Mouse (Mus musculus): ENCODE data around the gene Mturn.
A peak's percentile ranks its signal among the peaks of the same experiment; 100 is the strongest.

Mturn gene

DNA sequence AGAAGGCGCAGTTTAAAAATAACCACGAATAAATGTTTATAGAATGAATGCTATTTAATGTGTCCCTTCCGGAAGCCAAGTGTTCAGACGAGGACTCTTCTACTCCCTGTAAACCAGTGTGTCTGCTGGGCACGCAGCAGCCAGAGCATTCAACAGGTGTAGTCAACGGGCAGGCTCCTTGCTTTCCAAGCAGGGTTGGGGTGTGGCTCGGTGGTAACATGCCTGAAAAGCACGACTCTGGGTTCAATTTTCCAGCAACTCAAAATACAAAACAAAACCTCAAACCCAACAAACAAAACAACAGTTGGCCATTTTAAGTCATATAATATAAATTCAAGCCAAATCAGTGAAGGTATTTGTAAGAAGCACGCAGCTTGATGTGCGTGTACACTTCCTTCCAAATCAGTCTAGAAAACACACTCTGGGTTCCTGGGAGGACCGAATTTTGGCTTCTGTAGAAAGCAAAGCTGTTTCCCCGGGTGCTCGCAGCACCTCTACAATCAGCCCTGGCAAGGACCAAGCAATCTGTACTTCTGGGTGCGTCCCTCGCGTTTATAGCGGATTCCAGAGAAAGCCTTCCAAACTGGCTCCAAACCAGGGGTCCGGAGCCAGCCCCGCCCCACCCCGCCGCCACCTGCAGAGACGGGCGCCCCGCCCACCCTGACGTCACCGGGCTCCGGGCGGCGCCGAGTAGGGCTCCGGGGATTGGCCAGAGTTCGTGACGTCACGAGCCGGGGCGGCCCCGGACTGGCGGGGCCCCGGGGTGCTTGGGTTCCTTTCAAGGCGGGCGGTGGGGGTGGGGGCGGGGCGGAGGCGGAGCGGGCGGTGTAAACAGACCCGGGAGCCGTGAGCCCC is at the start of gene Mturn:
Gene Mturn, plus strand, starts transcription at position 734 of the 855 bp plus-strand sequence.
- peak; percentile 100 for DNase-seq

DNA sequence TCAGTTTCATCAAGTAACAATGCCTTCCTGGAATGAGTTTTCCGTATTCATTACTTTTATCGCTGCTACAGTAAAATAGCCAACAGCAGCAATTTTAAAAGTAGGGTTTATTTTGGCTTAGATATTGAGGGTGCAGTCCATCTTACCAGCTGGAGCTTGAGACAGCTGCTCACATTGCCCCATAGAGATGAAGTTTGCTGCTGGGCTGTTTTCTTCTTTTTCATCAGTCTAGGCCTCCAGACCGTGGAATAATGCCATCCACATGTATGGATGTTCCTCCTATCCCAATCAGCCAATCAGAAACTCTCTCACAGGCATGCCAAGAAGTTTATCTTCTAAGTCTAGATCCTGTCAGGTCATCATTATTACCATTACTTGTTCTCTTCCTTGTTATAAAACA is 41.5 kb upstream of the Mturn start:
- no peak for DNase-seq

DNA sequence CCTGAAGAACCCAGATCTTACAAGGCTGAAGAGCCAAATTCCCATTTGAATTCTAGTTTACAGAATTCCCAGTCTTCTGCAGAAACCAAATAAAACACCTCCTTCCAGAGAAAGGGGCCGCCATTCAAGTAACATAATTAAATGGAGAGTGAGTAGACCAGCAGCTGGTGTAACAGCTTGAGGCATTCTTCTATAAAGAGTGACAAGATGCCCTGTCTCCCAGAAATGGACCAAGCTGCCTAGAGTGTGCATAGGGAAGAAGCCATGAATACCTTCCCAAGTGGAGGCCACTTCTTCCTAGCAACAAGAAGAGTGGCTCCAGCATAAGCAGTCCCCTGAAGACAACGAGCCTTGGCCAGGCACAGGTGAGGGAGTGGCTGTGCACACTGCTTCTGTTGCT is 39.5 kb upstream of the Mturn start:
- no peak for DNase-seq

DNA sequence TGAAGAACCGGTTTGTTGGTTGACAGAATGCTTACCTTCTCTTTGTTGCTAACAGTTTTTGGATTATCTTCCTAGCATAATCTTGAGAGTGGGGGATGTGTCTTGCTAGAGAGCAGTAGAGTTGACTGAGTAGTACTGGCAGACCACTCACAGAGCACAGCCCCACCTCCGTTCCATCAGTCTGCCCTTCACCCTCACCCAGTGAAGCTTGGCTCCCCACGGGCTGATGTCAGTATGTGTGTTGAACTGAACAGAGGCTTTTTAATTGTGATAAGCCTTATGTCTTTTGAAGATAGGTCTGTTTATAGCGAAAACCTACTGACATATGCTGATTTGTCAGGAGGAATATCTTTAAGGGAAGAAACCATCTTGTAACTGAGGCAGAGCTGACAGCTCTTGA is 38.2 kb upstream of the Mturn start:
- no peak for DNase-seq

DNA sequence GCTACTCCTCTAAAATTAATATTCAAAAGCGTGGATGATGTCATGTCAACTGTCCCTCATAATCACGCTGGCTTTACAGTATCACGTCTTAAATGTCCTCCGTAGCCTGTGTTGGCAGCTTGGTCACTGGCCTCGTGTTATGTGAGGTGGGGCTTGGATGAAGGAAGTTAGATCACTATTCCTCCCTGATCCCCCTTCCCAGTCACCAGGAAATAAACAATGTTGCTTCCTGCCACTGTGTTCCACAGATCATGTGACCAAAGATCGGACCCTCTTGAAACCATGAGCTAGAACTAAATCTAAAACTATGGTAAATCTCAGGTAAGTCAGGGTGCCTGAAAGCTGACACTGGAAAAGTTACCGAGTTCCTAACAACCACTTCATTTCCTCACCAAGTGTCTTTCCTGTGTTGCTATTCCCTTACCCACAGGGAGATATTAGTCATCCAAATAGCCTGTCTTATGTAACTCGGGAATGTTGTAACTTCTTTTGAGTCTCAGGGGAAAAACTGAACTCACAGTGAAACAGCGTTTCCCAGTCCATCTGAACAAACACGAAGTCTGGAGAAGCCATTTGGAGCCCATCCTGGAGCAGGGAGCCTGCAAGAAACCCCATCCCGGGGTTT is 25.8 kb upstream of the Mturn start:
- no peak for DNase-seq

DNA sequence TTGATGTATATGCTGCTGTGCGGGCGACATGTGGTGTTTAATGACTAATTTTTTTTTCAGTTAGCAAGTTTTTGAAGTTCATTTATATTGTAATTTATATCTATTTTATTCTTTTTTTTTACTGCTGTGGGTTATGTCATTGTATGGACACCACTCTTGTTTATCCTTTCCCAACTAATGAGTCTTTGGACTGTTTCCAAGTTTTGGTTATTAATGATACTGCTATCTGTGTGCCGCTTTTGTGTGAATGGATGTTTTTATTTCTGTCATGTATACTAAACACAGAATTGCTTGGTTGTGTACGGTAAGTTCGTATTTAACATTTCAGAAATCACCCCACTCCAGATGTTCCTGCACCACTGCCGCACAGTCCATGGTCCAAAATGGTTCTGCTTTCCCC is 23.6 kb upstream of the Mturn start:
- no peak for DNase-seq

DNA sequence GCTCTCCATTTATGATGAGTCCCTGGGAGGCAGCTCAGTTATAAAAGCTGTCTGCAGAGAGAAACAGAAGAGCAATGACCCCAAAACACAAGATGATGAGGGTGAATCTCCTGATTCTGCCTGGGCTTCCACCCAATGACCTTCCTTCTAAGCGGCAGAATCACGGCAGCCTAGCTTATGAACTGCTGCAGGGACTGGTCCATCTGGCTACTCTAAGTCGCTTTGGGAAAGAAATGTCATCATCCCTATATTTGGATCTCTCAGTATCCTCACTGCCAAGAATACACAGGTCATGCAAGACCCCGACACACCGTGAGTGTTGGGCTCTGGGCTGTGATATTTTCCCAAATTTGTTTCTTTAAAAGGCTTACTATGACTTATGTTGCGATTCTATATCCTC is 11.6 kb upstream of the Mturn start:
- DNase-seq = no peak

DNA sequence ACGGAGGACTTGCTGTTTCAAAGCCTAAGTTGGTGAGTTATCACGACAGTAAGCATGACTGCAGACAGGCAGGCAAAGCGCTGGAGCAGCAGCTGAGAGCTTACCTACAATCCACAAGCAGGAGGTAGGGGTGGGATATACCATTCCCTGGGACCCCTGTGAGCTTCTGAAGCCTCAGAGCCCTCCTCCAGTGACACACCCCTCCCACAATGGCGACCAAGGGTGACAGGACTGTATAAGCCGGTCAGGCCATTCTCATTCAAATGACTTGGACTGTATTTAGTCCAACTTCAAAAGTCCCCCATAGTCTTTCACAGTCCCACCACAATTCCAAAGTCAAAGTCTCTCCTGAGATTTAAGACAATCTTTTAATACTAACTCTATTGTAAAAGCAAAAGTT is 8.5 kb upstream of the Mturn start:
- DNase-seq = no peak

DNA sequence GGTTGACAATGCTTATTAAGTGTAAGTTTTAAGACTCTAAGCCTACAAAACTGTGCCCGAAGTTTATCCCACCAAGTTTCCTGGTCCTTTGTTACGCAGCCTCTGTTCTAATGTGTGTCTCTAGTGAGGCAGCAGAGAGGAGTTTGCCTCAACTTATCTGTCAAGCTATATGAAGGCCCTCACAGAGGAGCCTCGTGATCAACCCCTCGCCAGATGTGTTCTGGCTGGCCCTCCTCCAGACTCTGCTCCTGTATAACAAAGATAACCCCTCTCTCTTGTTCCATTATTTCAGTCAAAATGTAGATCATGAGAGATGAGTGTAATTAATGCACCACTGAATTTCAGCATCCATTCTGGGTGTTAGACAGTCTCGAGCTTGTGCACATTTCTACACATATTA is 1.7 kb upstream of the Mturn start:
- no peak for DNase-seq

DNA sequence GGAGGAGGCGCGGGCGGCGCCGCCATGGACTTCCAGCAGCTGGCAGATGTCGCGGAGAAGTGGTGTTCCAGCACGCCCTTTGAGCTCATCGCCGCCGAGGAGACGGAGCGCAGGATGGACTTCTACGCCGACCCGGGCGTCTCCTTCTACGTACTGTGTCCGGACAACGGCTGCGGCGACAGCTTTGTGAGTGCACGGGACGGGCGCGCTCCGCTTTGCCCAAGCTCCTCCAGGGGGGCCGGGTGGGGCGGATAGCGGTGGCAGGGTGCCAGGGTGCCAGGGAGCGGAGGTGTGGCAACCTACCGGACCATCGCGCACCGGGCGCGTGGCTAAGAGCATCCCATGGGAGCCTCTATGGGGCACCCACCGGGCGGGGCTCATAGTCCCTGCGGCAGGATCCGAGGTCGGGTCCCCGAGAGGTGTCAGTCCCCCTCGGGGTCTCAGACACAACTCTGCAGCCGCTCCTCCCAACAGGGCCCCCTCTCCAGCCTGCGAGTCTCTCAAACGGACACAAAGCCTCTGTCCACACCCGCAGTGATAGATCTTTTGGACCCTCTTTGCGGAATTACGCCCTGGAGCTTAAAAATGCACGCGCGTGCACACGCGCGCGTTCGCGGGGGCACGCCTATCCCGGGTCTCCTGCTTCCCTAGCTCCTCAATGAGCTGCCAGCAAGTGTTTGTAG is 463 bp downstream of the Mturn start:
- no peak for DNase-seq

DNA sequence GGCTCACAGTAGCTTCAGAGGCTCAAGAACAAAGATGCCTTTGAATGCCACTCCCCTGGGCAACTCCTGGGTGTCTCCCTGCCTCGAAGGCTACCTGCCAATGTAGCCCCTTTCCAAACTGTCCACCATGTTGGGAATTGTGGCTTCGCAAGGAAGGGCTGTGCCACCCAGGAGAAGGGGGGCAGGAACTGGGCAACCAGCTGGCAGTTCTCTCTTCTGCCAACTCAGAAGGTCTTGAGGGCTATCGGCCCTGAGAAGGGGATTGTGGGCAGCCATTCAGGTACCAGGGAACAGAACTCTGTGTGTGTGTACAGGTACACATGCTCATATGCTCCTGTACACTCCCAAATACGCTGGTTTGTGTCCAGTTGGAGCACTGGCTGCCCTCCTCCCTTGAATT is 2.7 kb downstream of the Mturn start:
- DNase-seq = no peak

DNA sequence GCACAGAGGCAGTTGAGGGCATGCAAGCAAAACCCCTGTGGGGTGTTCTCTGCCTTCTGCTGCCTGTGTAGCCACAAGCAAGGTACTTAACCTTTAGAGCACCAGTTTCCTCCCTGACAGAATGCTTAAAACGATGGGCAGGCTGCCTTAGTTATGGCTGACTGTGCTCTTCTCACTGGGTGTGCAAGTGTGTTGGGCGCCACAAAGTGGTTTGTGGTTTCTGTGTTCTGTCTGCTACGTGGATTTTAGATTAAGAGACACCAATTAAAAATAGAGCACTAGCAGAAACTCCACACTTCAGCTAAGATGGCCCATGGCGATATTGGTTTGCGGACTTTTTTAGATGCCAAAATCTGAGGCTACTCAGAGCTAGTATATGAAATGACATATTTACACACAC is 3.7 kb downstream of the Mturn start:
- no peak for DNase-seq

DNA sequence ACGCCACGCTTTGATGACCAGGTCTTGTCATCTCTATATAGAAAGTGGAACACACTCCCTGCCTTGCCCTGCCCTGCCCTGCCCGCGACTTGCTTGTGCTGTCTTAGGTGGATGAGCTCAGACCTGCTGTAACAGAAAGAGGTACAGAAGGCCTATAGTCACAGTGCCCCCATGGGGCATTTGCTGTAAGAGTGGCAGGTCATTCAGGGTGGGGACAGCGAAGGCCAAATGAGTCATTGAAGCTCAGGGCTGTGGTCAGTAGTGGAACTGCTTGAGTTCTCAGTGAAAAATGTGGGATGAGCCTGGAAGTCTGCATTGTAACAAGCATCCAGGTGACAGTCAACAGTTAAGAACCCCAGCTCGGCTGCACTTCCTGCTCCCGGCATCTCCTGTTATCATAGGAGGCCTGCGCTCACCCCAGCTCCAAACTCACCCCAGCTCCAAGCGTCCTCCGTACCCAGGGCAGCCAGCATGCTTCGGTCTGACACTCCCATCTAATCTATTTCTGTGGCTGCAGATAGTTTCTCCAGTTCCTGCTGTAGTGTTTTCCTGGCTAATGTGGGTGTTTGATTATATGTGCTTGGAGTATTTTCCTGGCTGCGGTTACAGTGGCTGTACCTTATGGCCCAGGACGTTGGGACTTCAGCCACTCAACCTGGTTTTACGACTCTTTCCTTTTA is 4.4 kb downstream of the Mturn start:
- peak; percentile 21 to 25 for DNase-seq

DNA sequence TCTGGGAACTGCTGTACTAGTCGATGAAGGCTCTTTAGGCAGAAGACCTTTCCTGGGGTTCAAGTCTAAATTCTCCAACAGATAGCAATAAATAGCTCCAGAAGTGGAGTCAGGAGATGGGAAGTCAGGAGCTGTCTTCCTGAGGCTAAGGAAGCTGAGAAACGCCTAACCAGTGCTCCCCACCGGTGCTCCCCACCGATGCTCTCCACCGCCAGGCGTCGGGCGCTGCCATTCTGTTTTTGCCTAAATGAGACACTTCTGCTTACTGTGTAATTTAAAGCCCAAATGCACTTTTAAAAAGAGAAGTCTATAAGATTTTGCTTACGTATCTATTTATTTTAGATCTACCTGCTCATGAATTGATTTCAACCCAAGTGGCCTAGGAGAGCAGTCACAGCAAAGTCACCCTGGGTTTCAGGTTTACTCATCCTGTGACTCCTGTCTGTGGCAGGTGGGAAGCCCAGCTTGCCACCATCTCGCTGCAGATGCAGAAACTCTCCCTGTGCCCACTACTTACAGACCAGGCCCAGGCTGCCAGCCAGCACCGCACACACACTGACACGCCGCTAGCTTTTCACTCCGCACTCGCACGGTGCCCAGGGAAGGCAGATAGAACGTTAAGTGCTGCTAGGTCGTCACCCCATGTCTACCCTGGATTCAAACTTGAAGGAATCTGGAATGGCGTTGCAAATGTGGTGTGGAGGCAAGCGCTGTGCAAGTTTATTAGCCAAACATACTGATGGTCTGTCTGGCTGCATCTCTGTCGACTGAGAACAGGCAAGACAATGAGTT is 5.7 kb downstream of the Mturn start:
- no peak for DNase-seq

DNA sequence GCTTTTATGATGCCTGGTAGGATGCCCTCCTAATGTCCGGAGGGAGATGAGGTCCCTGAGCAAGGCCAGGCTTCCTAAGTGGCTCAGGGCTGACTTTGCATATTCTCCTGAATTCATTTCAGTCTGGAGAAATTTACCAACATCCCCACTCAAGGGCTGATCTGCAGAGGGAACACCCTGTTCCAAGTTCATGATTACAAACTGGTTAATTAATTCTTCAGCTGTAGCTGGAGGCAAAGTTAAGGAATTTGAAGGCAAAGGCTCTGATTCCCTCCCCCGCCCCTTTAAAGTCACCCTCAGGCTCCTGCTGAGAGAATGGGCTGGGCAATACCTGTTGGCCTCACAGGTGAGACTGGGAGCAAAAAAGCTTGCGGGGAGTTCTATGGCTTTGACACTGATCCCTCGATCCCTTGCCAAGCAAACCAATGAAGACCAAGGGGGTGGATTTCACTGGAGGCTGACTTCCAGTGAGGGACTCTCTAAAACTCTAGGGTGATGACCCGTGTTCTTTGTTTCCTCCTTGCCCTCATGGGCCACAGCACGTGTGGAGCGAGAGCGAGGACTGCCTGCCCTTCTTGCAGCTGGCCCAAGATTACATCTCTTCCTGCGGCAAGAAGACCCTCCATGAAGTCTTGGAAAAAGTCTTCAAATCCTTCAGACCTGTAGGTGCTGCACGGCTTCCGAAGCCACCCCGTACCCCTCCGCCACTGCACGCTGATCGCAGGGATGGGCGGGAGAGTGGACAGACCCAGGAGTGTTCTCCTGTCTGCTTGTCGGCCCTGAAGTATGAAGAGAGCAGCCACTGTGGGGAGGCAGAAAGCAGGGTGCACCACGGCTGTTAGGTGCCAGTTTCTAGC is 7.3 kb downstream of the Mturn start:
- DNase-seq = no peak

DNA sequence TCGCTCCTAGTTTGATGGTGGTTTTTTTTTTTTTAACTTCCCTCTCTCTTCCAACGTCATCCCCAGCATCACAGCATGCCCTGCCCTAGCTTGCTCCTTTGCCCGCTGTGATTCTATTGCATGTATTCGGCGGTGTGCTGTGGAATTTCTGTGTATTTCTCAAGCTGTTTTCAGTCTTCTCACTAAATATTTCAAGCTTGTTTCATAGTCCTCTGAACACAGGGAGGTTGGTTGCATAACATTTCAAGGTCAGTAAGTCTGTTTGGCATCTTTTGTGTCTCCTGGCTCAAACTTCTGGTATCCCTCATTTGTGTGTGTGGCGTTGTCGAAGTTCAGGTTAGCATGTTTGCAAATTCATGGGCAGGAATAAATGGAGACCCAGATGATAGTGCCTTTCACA is 8.3 kb downstream of the Mturn start:
- DNase-seq = no peak

DNA sequence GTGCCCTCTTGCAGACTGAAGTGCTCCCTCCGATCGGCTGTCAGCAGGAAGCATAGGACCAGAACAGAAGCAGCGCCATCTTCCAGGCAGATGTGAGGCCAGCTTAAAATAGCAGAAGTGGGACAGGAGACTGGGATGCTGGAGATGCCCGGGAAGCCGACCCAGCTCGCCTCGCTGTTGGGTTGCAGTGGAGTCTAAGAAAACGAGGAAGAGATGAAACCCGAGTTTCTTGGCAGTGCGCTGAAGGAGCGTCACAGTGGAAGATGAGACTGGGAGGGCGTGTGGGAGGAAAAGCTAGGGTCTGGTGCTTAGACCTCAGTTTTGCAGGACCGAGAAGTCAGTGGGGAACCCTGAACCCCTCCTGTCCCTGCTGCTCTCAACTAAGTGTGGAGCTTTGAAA is 9.4 kb downstream of the Mturn start:
- DNase-seq = no peak

DNA sequence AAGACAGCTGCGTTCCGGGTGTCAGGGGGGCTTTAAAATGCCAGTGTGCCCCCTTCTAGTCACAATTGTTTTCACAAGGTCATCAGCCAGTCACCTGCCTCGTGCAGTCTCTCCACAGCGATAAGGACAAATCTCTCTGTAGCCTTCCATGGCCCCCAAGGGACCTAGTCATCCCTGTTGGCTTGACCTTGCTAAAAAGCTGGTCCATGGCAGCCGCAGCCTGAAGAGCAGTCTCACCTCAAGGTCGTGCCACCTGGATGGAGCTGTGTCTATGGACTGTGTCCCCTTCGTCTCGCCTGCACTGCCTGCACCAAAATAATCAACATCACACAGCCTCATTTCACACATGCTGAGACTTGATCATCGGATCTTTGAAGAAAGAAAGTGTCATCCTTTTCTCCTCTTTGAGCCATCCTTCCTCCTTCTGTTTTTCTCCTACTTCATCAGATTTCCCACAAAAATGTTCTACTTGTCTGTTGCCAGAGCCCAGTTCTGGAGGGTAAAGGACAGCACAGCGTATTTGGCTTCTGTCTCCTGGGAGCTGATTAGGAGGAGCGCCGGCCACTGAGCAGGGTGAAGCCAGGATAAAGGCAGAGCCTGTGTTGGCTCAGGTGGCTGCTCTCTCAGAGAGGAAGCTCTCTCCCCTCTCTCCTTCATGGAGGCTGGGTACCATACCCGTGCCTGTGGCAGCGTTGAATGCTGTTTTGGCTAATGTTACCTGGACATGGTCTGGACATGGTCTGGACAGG is 10.1 kb downstream of the Mturn start:
- DNase-seq = no peak

DNA sequence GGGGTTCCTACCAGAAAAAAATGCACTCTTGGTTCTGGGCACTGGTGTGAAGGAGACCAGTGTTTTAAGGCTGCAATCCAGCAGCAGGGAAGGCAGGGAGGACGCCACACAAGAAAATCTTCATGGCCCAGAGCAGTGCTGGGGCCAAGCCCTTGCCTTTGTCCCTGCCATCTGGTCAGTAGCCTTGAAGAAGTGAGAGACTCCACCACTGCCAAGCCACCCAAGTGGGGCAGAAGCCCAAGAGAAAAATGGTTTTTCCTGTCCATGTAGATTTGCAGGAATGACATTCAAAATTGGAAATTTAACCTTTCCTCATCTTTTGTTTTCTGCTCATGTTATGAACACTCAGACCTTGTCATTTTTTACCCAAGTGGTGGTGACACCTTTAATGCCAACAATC is 10.8 kb downstream of the Mturn start:
- DNase-seq = no peak

DNA sequence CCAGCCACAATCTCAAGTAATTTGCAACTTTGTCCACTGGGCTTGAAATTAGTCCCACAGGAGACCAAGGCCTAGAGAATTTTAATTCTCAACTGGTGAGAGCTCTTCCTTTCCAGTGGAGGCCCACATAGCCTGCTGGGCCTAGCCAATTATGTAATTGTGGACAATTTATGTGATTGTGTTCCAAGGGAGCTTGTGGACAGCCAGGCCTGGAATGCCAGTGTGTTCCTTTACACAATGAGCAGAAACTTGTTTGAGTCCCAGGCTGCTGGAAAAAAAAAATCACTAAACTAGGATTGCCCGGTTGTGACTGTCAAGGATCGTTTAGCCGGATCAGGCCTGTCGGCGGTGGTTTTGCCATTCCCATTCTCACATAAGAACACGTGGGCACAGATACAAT is 11.9 kb downstream of the Mturn start:
- no peak for DNase-seq

Measured in B cell, adult 2 months (primary cell).